Mouse (Mus musculus) liver, embryonic 16.5 days (tissue): ENCODE measurements around the gene Tmem131l. TPM values are rescaled to one million over a fixed set of nuclear protein-coding genes. Genes with fewer than 3 reads are reported as not detected.

Experiments used
- ATAC-seq: fragments of 200-750 bp; cut with Nextera tagmentation; 2 replicates; pipeline ENCODE4 v1.8.0; 2017; ENCODE audit warnings: low read depth, mild to moderate bottlenecking, moderate number of reproducible peaks, moderate library complexity
- H3K27ac ChIP-seq: fragments of 300-500 bp; sonication (generic); 2 replicates; pipeline ENCODE4 v1.5.1; 2014; ENCODE audit warnings: mild to moderate bottlenecking, low read length
- H3K27me3 ChIP-seq: fragments of 300-500 bp; sonication (generic); 2 replicates; pipeline ENCODE4 v1.6.1; 2014; ENCODE audit warnings: low read depth, low read length, mixed read lengths; ENCODE audit not compliant: control insufficient read depth, insufficient read depth
- H3K36me3 ChIP-seq: fragments of 300-500 bp; sonication (generic); 2 replicates; pipeline ENCODE4 v1.6.1; 2014; ENCODE audit warnings: mild to moderate bottlenecking; ENCODE audit not compliant: control insufficient read depth, insufficient read depth
- H3K4me1 ChIP-seq: fragments of 300-500 bp; sonication (generic); 2 replicates; pipeline ENCODE4 v1.6.1; 2014; ENCODE audit warnings: low read depth, low read length, mixed read lengths; ENCODE audit not compliant: control insufficient read depth
- H3K4me2 ChIP-seq: fragments of 300-500 bp; sonication (generic); 2 replicates; pipeline ENCODE4 v1.6.1; 2014; ENCODE audit warnings: low read depth, low read length, mixed read lengths
- H3K4me3 ChIP-seq: fragments of 300-500 bp; sonication (generic); 2 replicates; pipeline ENCODE4 v1.5.1; 2014; ENCODE audit warnings: low read depth, mild to moderate bottlenecking, low read length
- H3K9ac ChIP-seq: fragments of 300-500 bp; sonication (generic); 2 replicates; pipeline ENCODE4 v1.6.1; 2014; ENCODE audit warnings: low read depth, low read length
- H3K9me3 ChIP-seq: fragments of 300-500 bp; sonication (generic); replicated peaks from 2 replicates; pipeline ENCODE4 v1.6.1; 2016; ENCODE audit warnings: low read length; ENCODE audit not compliant: control insufficient read depth
- WGBS: fragments of 180-500 bp; shearing (Covaris S2); extraction: QIAGEN DNeasy Blood & Tissue Kit; methylation state at CpG from one replicate; pipeline ENCODE4 v1.1.7; 2014; ENCODE audit not compliant: insufficient replicate concordance; 5-methylcytosine and 5-hydroxymethylcytosine counted together
- polyA plus RNA-seq: library from polyadenylated mRNA; unstranded; fragments of >200 nt; fragmentation: Nextera tagmentation; extraction: Ambion mirVana; gene quantifications from 2 replicates; pipeline ENCODE4 v1.2.1, GENCODE M21; 2015

Gene Tmem131l
- polyA plus RNA-seq, 1 experiment from 2014 or later = 29.8 TPM

GRCm38 (mm10) chr3:83943212-83943611 lies 96.8 kb downstream of the Tmem131l start:
- 75% methylated on average over 4 of the region's 4 CpGs for WGBS
- Histone ChIP-seq H3K27me3 (no peaks in the 10 kb centered on the region), H3K4me2 (no peak overlapping the region), H3K9me3 (no peaks in the 10 kb centered on the region), H3K4me3 (no peak overlapping the region), H3K36me3 (peaks cover 9% of the 10 kb centered on the region), H3K9ac (no peak overlapping the region), H3K4me1 (peaks cover 5% of the 10 kb centered on the region), H3K27ac (no peak overlapping the region)
- ATAC-seq = no peak

- no peak overlapping the region for H3K4me2 ChIP-seq
- H3K9ac ChIP-seq = no peak overlapping the region
- H3K36me3 ChIP-seq = peaks cover 14% of the 10 kb centered on the region
- no peak overlapping the region for H3K27ac ChIP-seq
- 76% methylated on average over 4 of the region's 4 CpGs for WGBS
- no peak for ATAC-seq
- no peaks in the 10 kb centered on the region for H3K27me3 ChIP-seq
- no peaks in the 10 kb centered on the region for H3K9me3 ChIP-seq
- no peak overlapping the region for H3K4me3 ChIP-seq
- no peaks in the 10 kb centered on the region for H3K4me1 ChIP-seq
These were observed 98.1 kb downstream of the Tmem131l start for GRCm38 (mm10) chr3:83941921-83942320.

- Histone ChIP-seq H3K27ac (no peak overlapping the region), H3K4me3 (no peak overlapping the region), H3K27me3 (no peaks in the 10 kb centered on the region), H3K9me3 (no peaks in the 10 kb centered on the region), H3K36me3 (peaks cover 19% of the 10 kb centered on the region), H3K4me2 (no peak overlapping the region), H3K9ac (no peak overlapping the region), H3K4me1 (no peaks in the 10 kb centered on the region)
- 67% methylated on average over 5 of the region's 5 CpGs for WGBS
- ATAC-seq = no peak
These were observed 101.1 kb downstream of the Tmem131l start for GRCm38 (mm10) chr3:83938871-83939270.

DNA sequence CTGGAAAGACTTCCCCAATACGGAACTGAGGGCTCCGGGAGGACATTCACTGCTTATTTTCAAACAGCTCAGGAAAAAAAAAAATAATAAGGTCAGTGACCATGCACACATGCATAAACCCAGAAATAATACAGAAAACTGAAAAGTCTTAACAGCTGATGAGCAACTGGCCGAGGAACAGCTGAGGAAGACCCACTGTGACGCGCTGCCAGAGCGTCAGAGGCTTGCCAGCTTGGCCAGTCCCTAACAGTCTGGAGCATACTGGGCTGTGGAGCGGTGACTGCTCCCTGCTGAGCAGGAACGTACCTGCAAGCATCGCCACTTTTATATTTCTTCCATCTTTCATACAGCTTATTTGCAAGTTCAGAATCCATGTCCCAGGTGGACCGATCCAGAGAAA lies 105.5 kb downstream of the Tmem131l start:
- Histone ChIP-seq H3K27me3 (no peaks in the 10 kb centered on the region), H3K4me3 (no peak overlapping the region), H3K9me3 (no peaks in the 10 kb centered on the region), H3K36me3 (peaks cover 40% of the 10 kb centered on the region), H3K4me1 (no peaks in the 10 kb centered on the region), H3K27ac (no peak overlapping the region), H3K9ac (no peak overlapping the region), H3K4me2 (no peak overlapping the region)
- ATAC-seq = no peak
- WGBS = 91% methylated on average over 10 of the region's 10 CpGs

DNA sequence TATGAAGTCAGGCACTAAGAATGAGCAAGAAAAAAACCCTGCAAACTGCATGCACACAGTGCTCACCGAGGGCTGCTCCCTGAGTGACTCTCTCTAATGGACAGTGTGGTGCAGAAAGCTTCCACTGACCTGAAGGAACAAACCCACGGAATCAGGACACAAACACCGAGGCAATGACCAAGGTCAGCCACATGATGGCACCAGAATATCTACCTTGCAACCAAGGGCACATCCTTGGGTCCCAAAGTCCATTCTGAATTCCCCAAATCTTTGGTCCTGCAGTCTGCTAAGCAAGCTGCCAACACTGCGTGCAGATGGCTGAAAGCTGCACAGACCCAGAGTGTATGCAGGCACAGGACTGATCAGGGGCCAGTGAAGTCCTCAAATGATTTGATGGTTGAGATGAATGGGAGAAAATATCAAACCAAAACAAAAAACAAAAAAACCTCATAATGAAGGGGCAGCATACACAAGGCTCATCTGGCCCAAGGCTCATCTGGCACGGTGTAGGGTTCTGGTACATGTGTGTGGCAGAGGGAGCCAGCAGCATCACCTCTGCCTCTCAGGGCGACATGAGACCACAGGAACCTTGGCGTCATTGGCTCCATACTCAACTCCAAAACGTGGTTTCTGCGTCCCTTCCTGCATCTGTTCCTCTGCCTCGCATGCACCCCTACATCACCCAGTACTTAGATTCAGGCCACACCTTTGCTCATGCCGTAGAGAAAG lies 124.0 kb downstream of the Tmem131l start:
- no peaks in the 10 kb centered on the region for H3K9me3 ChIP-seq
- no peaks in the 10 kb centered on the region for H3K27me3 ChIP-seq
- H3K36me3 ChIP-seq = peaks cover 41% of the 10 kb centered on the region
- H3K4me3 ChIP-seq = no peak overlapping the region
- no peak overlapping the region for H3K27ac ChIP-seq
- no peak overlapping the region for H3K9ac ChIP-seq
- H3K4me2 ChIP-seq = no peak overlapping the region
- no peaks in the 10 kb centered on the region for H3K4me1 ChIP-seq
- ATAC-seq = no peak
- 77% methylated on average over 11 of the region's 11 CpGs for WGBS

- H3K9me3 ChIP-seq = no peaks in the 10 kb centered on the region
- WGBS = 73% methylated on average over 3 of the region's 3 CpGs
- H3K36me3 ChIP-seq = peaks cover 37% of the 10 kb centered on the region
These were observed 124.9 kb downstream of the Tmem131l start for GRCm38 (mm10) chr3:83915102-83915501.

GRCm38 (mm10) chr3:83910707-83911106 lies 129.3 kb downstream of the Tmem131l start:
- H3K9ac ChIP-seq = no peak overlapping the region
- no peak overlapping the region for H3K4me3 ChIP-seq
- WGBS = 82% methylated on average over 5 of the region's 5 CpGs
- H3K4me1 ChIP-seq = no peaks in the 10 kb centered on the region
- no peaks in the 10 kb centered on the region for H3K27me3 ChIP-seq
- peaks cover 34% of the 10 kb centered on the region for H3K36me3 ChIP-seq
- H3K4me2 ChIP-seq = no peak overlapping the region
- no peak for ATAC-seq
- H3K27ac ChIP-seq = no peak overlapping the region
- H3K9me3 ChIP-seq = no peaks in the 10 kb centered on the region

More at GRCm38 (mm10) chr3:83915102-83915501, 124.9 kb downstream of the Tmem131l start:
- Histone ChIP-seq H3K4me3 (no peak overlapping the region), H3K4me1 (no peaks in the 10 kb centered on the region), H3K27me3 (no peaks in the 10 kb centered on the region), H3K4me2 (no peak overlapping the region), H3K27ac (no peak overlapping the region), H3K9ac (no peak overlapping the region)
- no peak for ATAC-seq

DNA sequence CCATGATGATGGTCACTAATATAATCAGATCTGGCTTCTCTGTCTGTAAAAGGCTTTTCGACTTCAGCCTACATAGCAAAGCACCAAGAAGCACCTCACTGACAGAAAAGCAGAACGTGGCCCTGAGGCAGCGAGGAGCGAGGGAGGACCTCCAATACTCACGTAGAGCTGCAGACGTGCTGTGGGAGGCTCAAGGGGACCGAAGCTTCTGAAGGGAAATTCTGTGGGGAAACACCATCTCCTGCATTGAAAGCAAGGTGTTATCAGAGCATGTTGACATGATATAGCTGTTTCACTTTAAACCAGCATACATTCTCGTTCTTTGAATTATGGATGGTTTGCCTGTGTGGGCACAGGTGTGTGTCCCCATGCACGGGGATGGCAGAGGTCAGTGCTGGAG lies 133.8 kb downstream of the Tmem131l start:
- WGBS = 83% methylated on average over 9 of the region's 9 CpGs
- H3K27ac ChIP-seq = no peak overlapping the region
- H3K9me3 ChIP-seq = no peaks in the 10 kb centered on the region
- H3K9ac ChIP-seq = no peak overlapping the region
- H3K36me3 ChIP-seq = peaks cover 55% of the 10 kb centered on the region
- no peak for ATAC-seq
- no peaks in the 10 kb centered on the region for H3K4me1 ChIP-seq
- no peak overlapping the region for H3K4me3 ChIP-seq
- no peak overlapping the region for H3K4me2 ChIP-seq
- no peaks in the 10 kb centered on the region for H3K27me3 ChIP-seq

- no peaks in the 10 kb centered on the region for H3K27me3 ChIP-seq
- H3K36me3 ChIP-seq = peaks cover 61% of the 10 kb centered on the region
- WGBS = 82% methylated on average over 6 of the region's 6 CpGs
- H3K9ac ChIP-seq = no peak overlapping the region
- ATAC-seq = no peak
- H3K4me3 ChIP-seq = no peak overlapping the region
- no peak overlapping the region for H3K27ac ChIP-seq
- no peaks in the 10 kb centered on the region for H3K4me1 ChIP-seq
- H3K9me3 ChIP-seq = no peaks in the 10 kb centered on the region
- no peak overlapping the region for H3K4me2 ChIP-seq
These were observed 134.8 kb downstream of the Tmem131l start for GRCm38 (mm10) chr3:83905161-83905560.
